Mouse (Mus musculus): ENCODE data around the gene Atp11c.

GRCm38 (mm10) chrX:60386852-60387251 is 205.6 kb downstream of the Atp11c start:
- TF ChIP-seq CTCF (IDR thresholded peaks at IDR 0.05; ENCODE audit: low read depth, low read length) (no peak), POLR2A (IDR thresholded peaks at IDR 0.05; ENCODE audit: extremely low read depth, insufficient read depth, low read length) (no peak)

Measured in liver, adult 2 months (tissue).